Mouse (Mus musculus) yolk sac, embryonic 10.5 days (tissue): Measurements from ENCODE around the gene Artn.

Experiments
- DNase-seq: peaks from one replicate; pipeline ENCODE4 v3.0.0-alpha.2; 2017; ENCODE audit warnings: low spot score

Artn gene

GRCm38 (mm10) chr4:117889471-117889870 lies 40.1 kb downstream of the Artn start:
- DNase-seq = no peak

GRCm38 (mm10) chr4:117887920-117888319 lies 41.6 kb downstream of the Artn start:
- DNase-seq = no peak

DNA sequence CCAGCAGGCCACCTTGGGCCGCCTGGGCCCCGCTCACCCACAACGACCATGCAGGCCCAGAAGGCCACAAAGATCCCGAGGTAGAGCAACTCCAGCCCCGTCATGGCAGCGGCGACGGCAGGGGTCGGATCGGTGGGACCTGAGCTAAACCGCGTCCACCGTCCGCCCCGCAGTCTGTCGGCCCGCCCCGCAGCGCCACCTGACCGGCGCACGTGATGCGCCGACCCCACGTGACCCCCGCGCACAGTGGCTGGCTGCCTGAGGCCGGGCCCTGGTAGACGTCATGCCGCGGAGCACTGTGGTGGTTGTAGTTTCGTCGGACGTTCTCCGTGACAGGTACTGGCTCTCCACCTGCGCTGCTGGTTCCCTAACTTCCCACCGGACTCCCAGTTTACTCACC lies 42.4 kb downstream of the Artn start, which contains the start of gene Atp6v0b:
TSS of gene Atp6v0b (minus strand) at position 201 of the 400 bp plus-strand sequence.
- DNase-seq = peak; percentile 93

- DNase-seq = no peak
Observed at GRCm38 (mm10) chr4:117886644-117887043, 42.9 kb downstream of the Artn start.

GRCm38 (mm10) chr4:117885994-117886393 lies 43.6 kb downstream of the Artn start:
- DNase-seq = no peak

- no peak for DNase-seq
Observed at GRCm38 (mm10) chr4:117885093-117885492, 44.5 kb downstream of the Artn start.

- no peak for DNase-seq
Observed at GRCm38 (mm10) chr4:117884146-117884545, 45.4 kb downstream of the Artn start.

DNA sequence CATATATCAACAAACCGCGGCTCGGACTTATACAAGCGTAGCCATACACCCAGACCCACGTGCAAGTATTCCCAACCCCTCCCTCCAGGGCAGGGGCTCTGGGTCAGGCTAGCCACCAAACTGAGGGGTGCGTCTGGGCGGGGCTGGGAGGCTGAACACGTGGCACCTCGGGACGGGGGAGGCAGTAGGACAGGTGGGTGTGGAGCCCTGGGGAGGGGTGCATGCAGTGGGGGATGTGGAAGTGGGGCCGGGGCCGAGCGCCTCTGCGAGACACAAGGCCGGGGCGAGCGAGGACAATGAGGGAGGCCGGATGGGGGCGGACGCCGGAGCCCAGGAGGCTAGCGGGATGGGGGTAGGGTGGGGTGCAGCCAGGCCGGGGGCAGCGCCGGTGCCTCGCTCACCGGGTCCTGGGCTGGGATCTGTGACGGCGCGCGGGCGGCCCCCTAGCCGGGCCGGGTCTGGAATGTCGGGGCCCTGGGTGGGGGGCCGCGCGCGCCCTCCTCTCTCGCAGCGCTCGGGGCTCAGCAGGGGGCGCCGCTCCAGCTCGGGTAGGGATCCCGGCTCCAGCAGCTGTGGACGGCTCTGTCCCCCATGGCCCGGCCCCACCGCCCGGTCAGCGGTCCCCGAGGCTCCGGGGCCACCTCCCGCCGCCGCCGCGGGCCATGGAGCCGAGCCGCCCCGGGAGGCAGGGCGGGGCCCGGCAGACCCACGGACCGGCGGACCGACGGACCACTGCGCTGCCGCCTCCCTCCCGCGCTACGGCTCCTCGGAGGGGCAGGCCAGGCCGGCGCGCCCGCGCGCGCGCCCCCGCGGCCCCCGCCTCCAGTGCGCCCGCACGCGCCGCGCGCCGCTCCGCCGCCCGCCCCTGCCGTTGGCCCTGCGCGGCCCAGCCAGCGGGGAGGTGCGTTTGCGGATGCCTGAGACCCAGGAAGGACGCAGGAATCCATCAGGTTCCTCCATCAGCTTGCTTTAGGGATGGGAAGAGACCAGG lies 46.6 kb downstream of the Artn start, which contains the start of gene B4galt2:
TSS of gene B4galt2 (minus strand) at position 787 of the 991 bp plus-strand sequence.
- peak; percentile 67 for DNase-seq

GRCm38 (mm10) chr4:117878703-117879102 lies 50.9 kb downstream of the Artn start:
- DNase-seq = no peak

DNA sequence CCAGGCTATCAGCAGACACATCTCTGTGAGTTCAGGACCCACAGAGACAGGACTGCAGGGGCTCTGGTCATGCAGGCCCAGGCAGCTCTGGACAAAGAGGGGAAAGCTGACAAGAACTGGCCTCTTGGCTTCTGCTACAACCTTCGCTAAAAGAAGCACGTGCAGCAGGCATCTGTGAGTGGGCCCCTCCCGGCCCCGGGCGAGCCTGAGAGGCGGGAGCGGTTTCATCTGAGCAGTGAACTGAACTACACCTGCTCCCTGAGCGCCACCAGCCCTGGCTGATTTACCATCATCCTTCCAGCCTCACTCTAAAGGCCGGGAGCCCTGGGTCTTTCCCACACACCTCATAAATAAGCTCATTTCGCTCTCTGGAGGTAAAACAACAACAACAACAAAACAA lies 51.3 kb downstream of the Artn start:
- DNase-seq = no peak
